Mouse (Mus musculus): ENCODE measurements around the gene Olfr1039. TPM values are rescaled to one million over a fixed set of nuclear protein-coding genes. Genes with fewer than 3 reads are reported as not detected.
"Not testable (repeated sequence)": the region's sequence is repeated elsewhere in the genome, so short reads cannot be mapped to it uniquely, and the experiment has no call there.

The Olfr1039 gene
- polyA plus RNA-seq (2014; fragmentation: Nextera tagmentation; extraction: Ambion mirVana) = not detected in 2 replicates

DNA sequence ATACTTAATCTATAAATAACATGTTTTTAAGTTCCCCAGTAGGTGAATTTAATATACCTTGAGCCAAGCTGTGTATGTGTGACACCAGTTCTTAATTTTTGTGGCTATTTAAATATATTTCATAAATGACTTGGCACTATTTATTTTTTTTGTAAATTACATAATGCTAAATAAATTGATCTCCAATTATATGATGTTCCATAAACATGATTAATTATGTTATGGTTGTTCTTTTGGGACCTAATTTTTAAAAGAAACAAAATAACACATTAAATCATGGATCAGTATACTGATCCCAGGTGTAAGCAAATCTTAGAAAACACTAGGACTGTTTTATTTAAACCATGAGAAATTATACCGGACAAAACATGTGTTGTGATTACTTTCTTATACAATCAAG, at the start of gene Olfr1039:
Olfr1039 (minus strand) TSS at position 101 of the 400 bp plus-strand sequence.
- H3K27ac ChIP-seq (replicated peaks; ENCODE audit: low read depth, low read length) = no peak within 1 kb of the TSS
- H3K27me3 ChIP-seq (replicated peaks; ENCODE audit: control insufficient read depth, insufficient read depth, low read length) = no peaks in the 10 kb centered on the region
- no peak within 1 kb of the TSS for H3K4me2 ChIP-seq (ENCODE audit: low read depth, low read length)
- no peaks in the 10 kb centered on the region for H3K36me3 ChIP-seq (ENCODE audit: control insufficient read depth, insufficient read depth, low read length)
- no peak within 1 kb of the TSS for H3K4me3 ChIP-seq (ENCODE audit: low read depth, low read length)
- no peak for ATAC-seq (ENCODE audit: low read depth)
- no peak within 1 kb of the TSS for H3K9ac ChIP-seq (ENCODE audit: low read depth, low read length)
- no peaks in the 10 kb centered on the region for H3K4me1 ChIP-seq (ENCODE audit: control insufficient read depth, insufficient read depth, low read length)
- WGBS = 87% methylated on average over 1 of the region's 1 CpGs
- DNase-seq (ENCODE audit: low spot score) = no peak
- H3K9me3 ChIP-seq (ENCODE audit: control insufficient read depth, low read length) = no peaks in the 10 kb centered on the region

DNA sequence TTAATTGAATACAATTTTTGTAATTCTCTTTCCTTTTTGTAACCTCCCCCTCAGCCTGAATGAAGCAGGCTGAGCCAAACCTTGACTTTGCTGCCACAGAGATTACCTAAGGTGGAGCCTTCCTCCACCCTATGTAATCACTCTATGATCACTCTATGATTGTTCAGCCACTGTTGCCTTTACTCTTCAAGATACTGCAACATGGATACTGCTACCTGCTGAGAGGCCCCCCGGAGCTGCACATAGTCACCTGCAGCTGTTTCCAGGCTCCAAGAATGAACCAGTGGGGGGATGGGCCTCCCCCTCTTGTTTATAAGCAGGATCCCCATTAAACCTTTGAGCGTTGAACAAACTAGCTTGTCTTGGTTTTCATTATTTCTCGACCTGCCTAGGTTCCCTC, 44.2 kb upstream of the Olfr1039 start:
- Histone ChIP-seq H3K27ac (replicated peaks; ENCODE audit: low read depth, low read length) (no peak overlapping the region), H3K4me1 (ENCODE audit: control insufficient read depth, insufficient read depth, low read length) (no peaks in the 10 kb centered on the region), H3K4me2 (ENCODE audit: low read depth, low read length) (no peak overlapping the region), H3K36me3 (ENCODE audit: control insufficient read depth, insufficient read depth, low read length) (no peaks in the 10 kb centered on the region), H3K4me3 (ENCODE audit: low read depth, low read length) (no peak overlapping the region), H3K27me3 (replicated peaks; ENCODE audit: control insufficient read depth, insufficient read depth, low read length) (no peaks in the 10 kb centered on the region), H3K9me3 (ENCODE audit: control insufficient read depth, low read length) (no peaks in the 10 kb centered on the region), H3K9ac (ENCODE audit: low read depth, low read length) (no peak overlapping the region)
- ATAC-seq (ENCODE audit: low read depth) (no peak), DNase-seq (ENCODE audit: low spot score) (no peak)
- 75% methylated on average over 3 of the region's 3 CpGs for WGBS

GRCm38 (mm10) chr2:86177720-86178119, 42.0 kb upstream of the Olfr1039 start, which contains the start of gene Olfr1044:
Olfr1044 (minus strand) TSS chr2:86177820.
- no peak within 1 kb of the TSS for H3K27ac ChIP-seq (replicated peaks; ENCODE audit: low read depth, low read length)
- H3K27me3 ChIP-seq (replicated peaks; ENCODE audit: control insufficient read depth, insufficient read depth, low read length) = no peaks in the 10 kb centered on the region
- no peaks in the 10 kb centered on the region for H3K9me3 ChIP-seq (ENCODE audit: control insufficient read depth, low read length)
- no peak within 1 kb of the TSS for H3K9ac ChIP-seq (ENCODE audit: low read depth, low read length)
- H3K4me1 ChIP-seq (ENCODE audit: control insufficient read depth, insufficient read depth, low read length) = no peaks in the 10 kb centered on the region
- no peak within 1 kb of the TSS for H3K4me2 ChIP-seq (ENCODE audit: low read depth, low read length)
- ATAC-seq (ENCODE audit: low read depth) (no peak), DNase-seq (ENCODE audit: low spot score) (no peak)
- H3K36me3 ChIP-seq (ENCODE audit: control insufficient read depth, insufficient read depth, low read length) = no peaks in the 10 kb centered on the region
- H3K4me3 ChIP-seq (ENCODE audit: low read depth, low read length) = no peak within 1 kb of the TSS

GRCm38 (mm10) chr2:86175422-86175821, 39.7 kb upstream of the Olfr1039 start:
- not testable (repeated sequence) for H3K4me3 ChIP-seq (ENCODE audit: low read depth, low read length); H3K4me2 ChIP-seq (ENCODE audit: low read depth, low read length); H3K4me1 ChIP-seq (ENCODE audit: control insufficient read depth, insufficient read depth, low read length); DNase-seq (ENCODE audit: low spot score); H3K27me3 ChIP-seq (replicated peaks; ENCODE audit: control insufficient read depth, insufficient read depth, low read length); H3K36me3 ChIP-seq (ENCODE audit: control insufficient read depth, insufficient read depth, low read length); H3K9me3 ChIP-seq (ENCODE audit: control insufficient read depth, low read length); H3K27ac ChIP-seq (replicated peaks; ENCODE audit: low read depth, low read length); ATAC-seq (ENCODE audit: low read depth); H3K9ac ChIP-seq (ENCODE audit: low read depth, low read length)
- WGBS = 72% methylated on average over 7 of the region's 7 CpGs

DNA sequence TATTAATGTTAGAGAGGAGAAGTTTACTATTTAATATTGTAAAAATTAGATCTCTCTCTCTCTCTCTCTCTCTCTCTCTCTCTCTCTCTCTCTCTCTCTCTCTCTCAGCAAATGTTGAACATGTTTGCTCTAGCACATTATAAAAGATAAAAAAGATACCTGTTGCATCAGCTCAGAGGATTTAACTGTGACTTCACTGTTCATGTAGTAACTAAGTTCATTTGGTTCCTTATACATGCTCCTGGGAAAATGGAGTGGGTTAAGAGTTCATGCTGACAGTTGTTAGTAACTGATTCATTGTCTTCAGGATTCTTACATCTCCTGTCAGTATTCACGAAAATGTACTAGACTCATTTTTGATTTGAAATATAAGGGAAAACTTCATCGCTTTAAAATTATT, 31.7 kb upstream of the Olfr1039 start, which contains the start of gene Olfr1043:
Olfr1043 (minus strand) TSS at position 101 of the 400 bp plus-strand sequence.
- WGBS = 84% methylated on average over 2 of the region's 2 CpGs
- no peak for ATAC-seq (ENCODE audit: low read depth)

DNA sequence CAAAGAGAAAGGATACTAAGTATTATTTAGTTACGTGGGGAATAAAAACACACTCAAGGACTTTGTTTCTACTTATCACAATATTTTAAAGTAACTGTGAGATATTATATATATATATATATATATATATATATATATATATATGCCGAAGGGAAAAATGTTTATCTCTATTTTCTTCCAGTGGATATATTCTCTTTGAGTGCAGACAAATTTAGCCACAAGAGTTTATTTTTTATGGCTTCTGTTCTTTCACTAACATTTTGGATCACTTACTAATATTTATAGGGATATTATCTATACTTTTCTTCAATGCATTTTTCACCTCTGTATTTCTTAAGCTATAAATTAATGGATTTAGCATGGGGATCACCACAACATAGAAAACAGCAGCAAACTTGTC, 26.0 kb upstream of the Olfr1039 start, which contains the start of gene Olfr1042:
Olfr1042 (minus strand) TSS at position 101 of the 400 bp plus-strand sequence.
- Histone ChIP-seq H3K27ac (replicated peaks; ENCODE audit: low read depth, low read length) (no peak within 1 kb of the TSS), H3K4me3 (ENCODE audit: low read depth, low read length) (no peak within 1 kb of the TSS), H3K27me3 (replicated peaks; ENCODE audit: control insufficient read depth, insufficient read depth, low read length) (no peaks in the 10 kb centered on the region), H3K9ac (ENCODE audit: low read depth, low read length) (no peak within 1 kb of the TSS), H3K9me3 (ENCODE audit: control insufficient read depth, low read length) (no peaks in the 10 kb centered on the region), H3K4me1 (ENCODE audit: control insufficient read depth, insufficient read depth, low read length) (no peaks in the 10 kb centered on the region), H3K4me2 (ENCODE audit: low read depth, low read length) (no peak within 1 kb of the TSS), H3K36me3 (ENCODE audit: control insufficient read depth, insufficient read depth, low read length) (no peaks in the 10 kb centered on the region)
- ATAC-seq (ENCODE audit: low read depth) (no peak), DNase-seq (ENCODE audit: low spot score) (no peak)
- 84% methylated on average over 2 of the region's 2 CpGs for WGBS

More for the DNA sequence above, 31.7 kb upstream of the Olfr1039 start, which contains the start of gene Olfr1043:
- Histone ChIP-seq H3K4me3 (ENCODE audit: low read depth, low read length) (no peak within 1 kb of the TSS), H3K9ac (ENCODE audit: low read depth, low read length) (no peak within 1 kb of the TSS), H3K27ac (replicated peaks; ENCODE audit: low read depth, low read length) (no peak within 1 kb of the TSS), H3K4me2 (ENCODE audit: low read depth, low read length) (no peak within 1 kb of the TSS), H3K9me3 (ENCODE audit: control insufficient read depth, low read length) (no peaks in the 10 kb centered on the region), H3K27me3 (replicated peaks; ENCODE audit: control insufficient read depth, insufficient read depth, low read length) (no peaks in the 10 kb centered on the region), H3K4me1 (ENCODE audit: control insufficient read depth, insufficient read depth, low read length) (no peaks in the 10 kb centered on the region), H3K36me3 (ENCODE audit: control insufficient read depth, insufficient read depth, low read length) (no peaks in the 10 kb centered on the region)
- no peak for DNase-seq (ENCODE audit: low spot score)

- Histone ChIP-seq H3K36me3 (ENCODE audit: control insufficient read depth, insufficient read depth, low read length) (no peaks in the 10 kb centered on the region), H3K27ac (replicated peaks; ENCODE audit: low read depth, low read length) (no peak within 1 kb of the TSS), H3K4me2 (ENCODE audit: low read depth, low read length) (no peak within 1 kb of the TSS), H3K27me3 (replicated peaks; ENCODE audit: control insufficient read depth, insufficient read depth, low read length) (no peaks in the 10 kb centered on the region), H3K9me3 (ENCODE audit: control insufficient read depth, low read length) (no peaks in the 10 kb centered on the region), H3K4me1 (ENCODE audit: control insufficient read depth, insufficient read depth, low read length) (no peaks in the 10 kb centered on the region), H3K9ac (ENCODE audit: low read depth, low read length) (no peak within 1 kb of the TSS), H3K4me3 (ENCODE audit: low read depth, low read length) (no peak within 1 kb of the TSS)
- ATAC-seq (ENCODE audit: low read depth) (no peak), DNase-seq (ENCODE audit: low spot score) (no peak)
- 70% methylated on average over 1 of the region's 1 CpGs for WGBS
Observed at GRCm38 (mm10) chr2:86146632-86147031, 10.9 kb upstream of the Olfr1039 start, which contains the start of gene Olfr1040. Olfr1040 (minus strand) TSS chr2:86146732.

DNA sequence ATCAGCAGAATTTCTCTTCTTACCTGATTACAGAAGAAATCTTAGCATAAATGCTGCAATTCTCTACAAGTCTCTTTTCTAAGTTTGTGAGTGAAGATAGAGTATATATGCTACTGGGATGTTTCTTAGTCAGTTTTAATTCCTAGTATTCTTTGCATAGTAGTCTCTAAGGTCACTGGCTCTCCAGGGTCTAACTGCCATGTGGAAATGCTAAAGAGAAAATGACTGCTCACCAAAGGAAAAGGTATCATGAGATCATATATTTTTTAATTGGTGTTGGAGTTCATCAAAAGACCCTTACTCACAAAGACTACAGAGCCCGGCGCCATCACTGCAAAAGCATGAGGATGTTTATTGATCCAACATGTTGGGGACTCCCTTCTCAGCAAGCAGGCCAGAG, 48.4 kb downstream of the Olfr1039 start, which contains the start of gene Olfr1037:
Olfr1037 (minus strand) TSS at position 101 of the 400 bp plus-strand sequence.
- H3K4me2 ChIP-seq (ENCODE audit: low read depth, low read length) = no peak within 1 kb of the TSS
- no peaks in the 10 kb centered on the region for H3K9me3 ChIP-seq (ENCODE audit: control insufficient read depth, low read length)
- H3K9ac ChIP-seq (ENCODE audit: low read depth, low read length) = no peak within 1 kb of the TSS
- H3K36me3 ChIP-seq (ENCODE audit: control insufficient read depth, insufficient read depth, low read length) = no peaks in the 10 kb centered on the region
- no peak within 1 kb of the TSS for H3K27ac ChIP-seq (replicated peaks; ENCODE audit: low read depth, low read length)
- H3K4me1 ChIP-seq (ENCODE audit: control insufficient read depth, insufficient read depth, low read length) = no peaks in the 10 kb centered on the region
- H3K4me3 ChIP-seq (ENCODE audit: low read depth, low read length) = no peak within 1 kb of the TSS
- WGBS = 90% methylated on average over 2 of the region's 2 CpGs
- DNase-seq (ENCODE audit: low spot score) (no peak), ATAC-seq (ENCODE audit: low read depth) (no peak)
- no peaks in the 10 kb centered on the region for H3K27me3 ChIP-seq (replicated peaks; ENCODE audit: control insufficient read depth, insufficient read depth, low read length)

DNA sequence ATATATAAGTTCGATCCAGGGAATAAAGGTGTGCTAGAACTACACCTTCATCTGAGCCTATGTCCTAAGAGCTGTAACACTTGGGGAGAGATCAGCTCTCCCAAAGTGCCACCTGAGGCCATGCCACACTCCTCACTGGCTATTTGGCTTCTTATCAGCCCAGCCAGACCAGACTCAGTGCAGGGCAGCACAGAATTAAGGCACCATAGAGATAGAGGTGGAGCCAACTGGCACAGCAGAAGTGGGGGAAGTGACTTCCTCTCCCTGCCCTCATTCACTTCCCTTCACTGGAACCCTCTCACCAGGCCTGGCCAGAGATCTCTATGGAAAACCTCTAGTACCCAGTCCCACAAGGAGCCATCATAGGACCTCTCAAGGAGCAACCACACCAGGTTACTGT, 55.2 kb downstream of the Olfr1039 start:
- 100% methylated on average over 1 of the region's 1 CpGs for WGBS
- ATAC-seq (ENCODE audit: low read depth); H3K27me3 ChIP-seq (replicated peaks; ENCODE audit: control insufficient read depth, insufficient read depth, low read length): not testable (repeated sequence)

More for the DNA sequence above, 55.2 kb downstream of the Olfr1039 start:
- H3K27ac ChIP-seq (replicated peaks; ENCODE audit: low read depth, low read length); H3K9me3 ChIP-seq (ENCODE audit: control insufficient read depth, low read length); H3K4me3 ChIP-seq (ENCODE audit: low read depth, low read length); H3K36me3 ChIP-seq (ENCODE audit: control insufficient read depth, insufficient read depth, low read length); H3K4me1 ChIP-seq (ENCODE audit: control insufficient read depth, insufficient read depth, low read length); H3K9ac ChIP-seq (ENCODE audit: low read depth, low read length); DNase-seq (ENCODE audit: low spot score); H3K4me2 ChIP-seq (ENCODE audit: low read depth, low read length): not testable (repeated sequence)

All from embryonic facial prominence, embryonic 14.5 days (tissue).